Mouse (Mus musculus): ENCODE data around the gene Mrps33. TPM values are rescaled to one million over a fixed set of nuclear protein-coding genes. Genes with fewer than 3 reads are reported as not detected.

Gene Mrps33
- polyA plus RNA-seq, 1 experiment from 2014 or later: 215 TPM

- peaks cover 15% of the 10 kb centered on the region for H3K36me3 ChIP-seq
- no peak overlapping the region for H3K9ac ChIP-seq
- H3K4me2 ChIP-seq (replicated peaks): no peak overlapping the region
- ATAC-seq (ENCODE audit: insufficient number of reproducible peaks, insufficient read depth, low FRiP score, low TSS enrichment): no peak
- no peaks in the 10 kb centered on the region; the same call in 1 of the 2 replicates for H3K9me3 ChIP-seq
- no peaks in the 10 kb centered on the region for H3K4me1 ChIP-seq
- H3K4me3 ChIP-seq: no peak overlapping the region
- no peaks in the 10 kb centered on the region for H3K27me3 ChIP-seq
- WGBS: 91% methylated on average over 7 of the region's 7 CpGs
- no peak overlapping the region for H3K27ac ChIP-seq
Measured at GRCm38 (mm10) chr6:39800977-39801376, 9.8 kb downstream of the Mrps33 start.

GRCm38 (mm10) chr6:39797076-39797475 is 13.7 kb downstream of the Mrps33 start:
- no peak overlapping the region for H3K4me2 ChIP-seq (replicated peaks)
- no peaks in the 10 kb centered on the region for H3K27me3 ChIP-seq
- no peak overlapping the region for H3K27ac ChIP-seq
- H3K4me3 ChIP-seq: no peak overlapping the region
- no peaks in the 10 kb centered on the region; the same call in 1 of the 2 replicates for H3K9me3 ChIP-seq
- H3K36me3 ChIP-seq: peaks cover 15% of the 10 kb centered on the region
- H3K9ac ChIP-seq: no peak overlapping the region
- WGBS: 62% methylated on average over 2 of the region's 2 CpGs
- no peaks in the 10 kb centered on the region for H3K4me1 ChIP-seq
- no peak for ATAC-seq (ENCODE audit: insufficient number of reproducible peaks, insufficient read depth, low FRiP score, low TSS enrichment)

- ATAC-seq (ENCODE audit: insufficient number of reproducible peaks, insufficient read depth, low FRiP score, low TSS enrichment): no peak
- Histone ChIP-seq H3K27me3 (no peaks in the 10 kb centered on the region), H3K9me3 (no peaks in the 10 kb centered on the region; the same call in 1 of the 2 replicates), H3K4me3 (no peak overlapping the region), H3K36me3 (peaks cover 12% of the 10 kb centered on the region), H3K9ac (no peak overlapping the region), H3K4me2 (replicated peaks) (no peak overlapping the region), H3K4me1 (no peaks in the 10 kb centered on the region), H3K27ac (no peak overlapping the region)
- 80% methylated on average over 1 of the region's 1 CpGs for WGBS
Measured at GRCm38 (mm10) chr6:39796150-39796549, 14.6 kb downstream of the Mrps33 start.

GRCm38 (mm10) chr6:39791806-39792205 is 19.0 kb downstream of the Mrps33 start:
- Histone ChIP-seq H3K27ac (no peak overlapping the region), H3K36me3 (no peaks in the 10 kb centered on the region), H3K9me3 (no peaks in the 10 kb centered on the region), H3K4me1 (peaks cover 5% of the 10 kb centered on the region; the same call in 1 of the 2 replicates), H3K4me2 (replicated peaks) (no peak overlapping the region), H3K9ac (no peak overlapping the region), H3K4me3 (no peak overlapping the region), H3K27me3 (no peaks in the 10 kb centered on the region)
- 56% methylated on average over 5 of the region's 5 CpGs for WGBS
- no peak for ATAC-seq (ENCODE audit: insufficient number of reproducible peaks, insufficient read depth, low FRiP score, low TSS enrichment)

- H3K27ac ChIP-seq: no peak overlapping the region
Measured at GRCm38 (mm10) chr6:39788408-39788807, 22.4 kb downstream of the Mrps33 start.

GRCm38 (mm10) chr6:39787783-39788182 is 23.0 kb downstream of the Mrps33 start:
- Histone ChIP-seq H3K36me3 (no peaks in the 10 kb centered on the region), H3K9me3 (no peaks in the 10 kb centered on the region), H3K27me3 (no peaks in the 10 kb centered on the region), H3K4me2 (replicated peaks) (no peak overlapping the region), H3K9ac (no peak overlapping the region), H3K4me1 (peaks cover 5% of the 10 kb centered on the region; the same call in 1 of the 2 replicates), H3K27ac (no peak overlapping the region), H3K4me3 (no peak overlapping the region)
- no peak for ATAC-seq (ENCODE audit: insufficient number of reproducible peaks, insufficient read depth, low FRiP score, low TSS enrichment)
- WGBS: 10% methylated on average over 9 of the region's 9 CpGs

More at GRCm38 (mm10) chr6:39788408-39788807, 22.4 kb downstream of the Mrps33 start:
- Histone ChIP-seq H3K9me3 (no peaks in the 10 kb centered on the region), H3K4me1 (peaks cover 5% of the 10 kb centered on the region; the same call in 1 of the 2 replicates), H3K27me3 (no peaks in the 10 kb centered on the region), H3K9ac (no peak overlapping the region), H3K36me3 (no peaks in the 10 kb centered on the region), H3K4me2 (replicated peaks) (no peak overlapping the region), H3K4me3 (no peak overlapping the region)
- no peak for ATAC-seq (ENCODE audit: insufficient number of reproducible peaks, insufficient read depth, low FRiP score, low TSS enrichment)

GRCm38 (mm10) chr6:39785944-39786343 is 24.8 kb downstream of the Mrps33 start:
- no peaks in the 10 kb centered on the region for H3K36me3 ChIP-seq
- H3K9me3 ChIP-seq: no peaks in the 10 kb centered on the region
- H3K4me3 ChIP-seq: no peak overlapping the region
- no peak overlapping the region; the same call in 1 of the 2 replicates for H3K9ac ChIP-seq
- H3K27me3 ChIP-seq: no peaks in the 10 kb centered on the region
- no peak overlapping the region for H3K27ac ChIP-seq
- no peak for ATAC-seq (ENCODE audit: insufficient number of reproducible peaks, insufficient read depth, low FRiP score, low TSS enrichment)
- H3K4me2 ChIP-seq (replicated peaks): no peak overlapping the region
- WGBS: 69% methylated on average over 5 of the region's 5 CpGs
- H3K4me1 ChIP-seq: peaks cover 16% of the 10 kb centered on the region

- Histone ChIP-seq H3K4me2 (replicated peaks) (no peak overlapping the region), H3K4me3 (no peak overlapping the region), H3K9me3 (no peaks in the 10 kb centered on the region), H3K9ac (no peak overlapping the region), H3K4me1 (peaks cover 21% of the 10 kb centered on the region), H3K27ac (no peak overlapping the region), H3K27me3 (no peaks in the 10 kb centered on the region), H3K36me3 (no peaks in the 10 kb centered on the region)
- no peak for ATAC-seq (ENCODE audit: insufficient number of reproducible peaks, insufficient read depth, low FRiP score, low TSS enrichment)
- WGBS: 65% methylated on average over 7 of the region's 7 CpGs
Measured at GRCm38 (mm10) chr6:39783521-39783920, 27.3 kb downstream of the Mrps33 start.

GRCm38 (mm10) chr6:39782618-39783017 is 28.2 kb downstream of the Mrps33 start:
- Histone ChIP-seq H3K4me1 (peaks cover 22% of the 10 kb centered on the region), H3K4me2 (replicated peaks) (no peak overlapping the region), H3K36me3 (no peaks in the 10 kb centered on the region), H3K9me3 (no peaks in the 10 kb centered on the region), H3K9ac (no peak overlapping the region), H3K4me3 (no peak overlapping the region), H3K27me3 (no peaks in the 10 kb centered on the region), H3K27ac (no peak overlapping the region)
- ATAC-seq (ENCODE audit: insufficient number of reproducible peaks, insufficient read depth, low FRiP score, low TSS enrichment): no peak
- 32% methylated on average over 3 of the region's 3 CpGs for WGBS

GRCm38 (mm10) chr6:39781766-39782530 is 28.8 kb downstream of the Mrps33 start:
- H3K4me2 ChIP-seq (replicated peaks): no peak overlapping the region
- H3K4me3 ChIP-seq: no peak overlapping the region
- no peaks in the 10 kb centered on the region for H3K27me3 ChIP-seq
- H3K27ac ChIP-seq: peak overlapping the region; percentile 73; the same call in 1 of the 2 replicates
- 37% methylated on average over 17 of the region's 17 CpGs for WGBS
- H3K4me1 ChIP-seq: peaks cover 20% of the 10 kb centered on the region
- H3K9ac ChIP-seq: no peak overlapping the region
- H3K9me3 ChIP-seq: no peaks in the 10 kb centered on the region
- H3K36me3 ChIP-seq: no peaks in the 10 kb centered on the region
- no peak for ATAC-seq (ENCODE audit: insufficient number of reproducible peaks, insufficient read depth, low FRiP score, low TSS enrichment)

GRCm38 (mm10) chr6:39780857-39781666 is 29.7 kb downstream of the Mrps33 start:
- no peaks in the 10 kb centered on the region for H3K9me3 ChIP-seq
- peak overlapping the region; percentile 46 for H3K4me2 ChIP-seq (replicated peaks)
- 0 out of 2 replicates have a peak overlapping the region, but pooled peaks have one; percentile 30 for H3K9ac ChIP-seq
- 0 out of 2 replicates have a peak, but pooled peaks have one; percentile 39 for ATAC-seq (ENCODE audit: insufficient number of reproducible peaks, insufficient read depth, low FRiP score, low TSS enrichment)
- H3K27me3 ChIP-seq: no peaks in the 10 kb centered on the region
- no peaks in the 10 kb centered on the region for H3K36me3 ChIP-seq
- H3K27ac ChIP-seq: peak overlapping the region; percentile 73
- peak overlapping the region; percentile 16 for H3K4me3 ChIP-seq
- H3K4me1 ChIP-seq: peaks cover 20% of the 10 kb centered on the region
- 2% methylated on average over 18 of the region's 18 CpGs for WGBS
